Mouse (Mus musculus): ENCODE results near the gene Tmem256. TPM values are rescaled to one million over a fixed set of nuclear protein-coding genes. Genes with fewer than 3 reads are reported as not detected.
A peak's percentile ranks its signal among the peaks of the same experiment; 100 is the strongest.

Tmem256 gene
- polyA plus RNA-seq, 1 experiment = 97.1 TPM

DNA sequence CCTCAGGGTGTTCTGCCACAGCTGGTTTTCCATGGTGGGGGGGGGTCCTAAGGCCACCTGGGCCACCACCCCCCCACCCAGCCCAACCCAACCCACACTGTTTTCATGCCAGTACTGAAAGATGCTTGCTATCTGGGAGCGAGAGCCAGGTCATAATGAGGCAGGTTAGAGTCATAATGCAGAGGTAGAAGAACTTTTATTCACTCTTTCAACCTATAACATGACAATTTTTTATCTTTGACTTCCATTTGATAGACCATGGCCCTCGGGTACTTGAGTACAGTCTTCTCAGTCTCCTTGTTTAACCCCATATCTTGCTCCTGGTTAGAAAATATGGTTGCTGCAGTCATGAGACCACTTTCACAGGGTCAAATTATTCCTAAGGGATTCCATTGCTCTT is 19.9 kb upstream of the Tmem256 start, which contains the start of gene Spem2:
Spem2 (minus strand) TSS at position 101 of the 400 bp plus-strand sequence.
- Histone ChIP-seq H3K4me3 (ENCODE audit: low read depth, low read length) (no peak within 1 kb of the TSS), H3K9me3 (replicated peaks; ENCODE audit: control insufficient read depth, insufficient read depth, low read length, poor library complexity, severe bottlenecking) (no peaks in the 10 kb centered on the region), H3K9ac (ENCODE audit: low read depth, poor library complexity, severe bottlenecking) (no peak within 1 kb of the TSS), H3K4me1 (ENCODE audit: control insufficient read depth, insufficient read depth, low read length) (no peaks in the 10 kb centered on the region), H3K27me3 (ENCODE audit: control insufficient read depth, insufficient read depth, low read length, poor library complexity, severe bottlenecking) (no peaks in the 10 kb centered on the region), H3K36me3 (ENCODE audit: control insufficient read depth, insufficient read depth, low read length, poor library complexity, severe bottlenecking) (no peaks in the 10 kb centered on the region), H3K27ac (ENCODE audit: insufficient read depth, low read length) (no peak within 1 kb of the TSS)
- TF ChIP-seq POLR2A (IDR thresholded peaks at IDR 0.05; ENCODE audit: insufficient read depth, low read length) (no peak), EP300 (IDR thresholded peaks at IDR 0.05; ENCODE audit: insufficient read depth, low read depth, low read length) (no peak), CTCF (IDR thresholded peaks at IDR 0.05; ENCODE audit: low read depth, low read length) (no peak)

DNA sequence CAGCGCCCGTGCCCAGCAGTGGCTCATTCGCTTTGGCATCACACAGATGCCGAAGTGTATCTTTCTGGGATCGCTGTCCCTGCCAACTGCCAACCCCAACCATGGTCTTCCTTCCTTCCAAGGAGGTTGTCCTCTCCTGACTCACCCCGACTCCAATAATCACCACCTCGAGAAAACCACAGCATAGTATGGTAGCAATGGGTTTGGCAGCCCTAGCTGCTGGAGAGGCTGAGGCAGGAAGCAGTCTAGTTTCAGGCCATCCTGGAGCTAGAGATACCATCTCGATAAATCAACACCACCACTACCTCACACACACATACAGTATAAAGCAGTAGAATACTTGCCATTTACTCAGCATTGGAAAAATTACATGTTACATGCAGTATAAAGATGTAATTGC is 19.4 kb upstream of the Tmem256 start:
- TF ChIP-seq POLR2A (IDR thresholded peaks at IDR 0.05; ENCODE audit: insufficient read depth, low read length) (no peak), EP300 (IDR thresholded peaks at IDR 0.05; ENCODE audit: insufficient read depth, low read depth, low read length) (no peak), CTCF (IDR thresholded peaks at IDR 0.05; ENCODE audit: low read depth, low read length) (no peak)
- no peak overlapping the region for H3K27ac ChIP-seq (ENCODE audit: insufficient read depth, low read length)
- H3K27me3 ChIP-seq (ENCODE audit: control insufficient read depth, insufficient read depth, low read length, poor library complexity, severe bottlenecking) = no peaks in the 10 kb centered on the region
- H3K9me3 ChIP-seq (replicated peaks; ENCODE audit: control insufficient read depth, insufficient read depth, low read length, poor library complexity, severe bottlenecking) = no peaks in the 10 kb centered on the region
- H3K36me3 ChIP-seq (ENCODE audit: control insufficient read depth, insufficient read depth, low read length, poor library complexity, severe bottlenecking) = no peaks in the 10 kb centered on the region
- no peaks in the 10 kb centered on the region for H3K4me1 ChIP-seq (ENCODE audit: control insufficient read depth, insufficient read depth, low read length)
- no peak overlapping the region for H3K4me3 ChIP-seq (ENCODE audit: low read depth, low read length)
- H3K9ac ChIP-seq (ENCODE audit: low read depth, poor library complexity, severe bottlenecking) = no peak overlapping the region

DNA sequence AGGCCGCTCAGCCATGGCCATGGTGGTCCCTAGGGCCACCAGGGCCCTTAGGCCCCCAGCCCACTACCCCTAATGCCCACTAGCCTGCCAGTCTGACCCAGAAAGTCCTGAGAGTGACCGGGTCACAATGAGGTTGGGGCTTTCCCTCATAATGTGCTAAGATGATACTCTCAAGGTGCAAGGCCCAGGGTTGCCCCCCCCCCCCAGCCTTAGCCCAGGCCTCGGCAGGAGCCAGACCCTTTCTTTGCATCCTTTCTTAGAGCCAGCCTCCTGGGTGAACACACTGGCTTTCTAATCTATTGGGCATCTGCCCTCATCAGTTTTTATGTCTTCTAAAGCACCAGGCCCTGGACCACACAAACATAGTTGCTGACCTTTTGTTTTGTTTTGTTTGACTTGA is 16.2 kb upstream of the Tmem256 start, which contains the start of gene Spem1:
Spem1 (minus strand) TSS at position 101 of the 400 bp plus-strand sequence.
- TF ChIP-seq POLR2A (IDR thresholded peaks at IDR 0.05; ENCODE audit: insufficient read depth, low read length) (no peak), EP300 (IDR thresholded peaks at IDR 0.05; ENCODE audit: insufficient read depth, low read depth, low read length) (no peak), CTCF (IDR thresholded peaks at IDR 0.05; ENCODE audit: low read depth, low read length) (no peak)
- H3K4me1 ChIP-seq (ENCODE audit: control insufficient read depth, insufficient read depth, low read length) = no peaks in the 10 kb centered on the region
- H3K27ac ChIP-seq (ENCODE audit: insufficient read depth, low read length) = no peak within 1 kb of the TSS

DNA sequence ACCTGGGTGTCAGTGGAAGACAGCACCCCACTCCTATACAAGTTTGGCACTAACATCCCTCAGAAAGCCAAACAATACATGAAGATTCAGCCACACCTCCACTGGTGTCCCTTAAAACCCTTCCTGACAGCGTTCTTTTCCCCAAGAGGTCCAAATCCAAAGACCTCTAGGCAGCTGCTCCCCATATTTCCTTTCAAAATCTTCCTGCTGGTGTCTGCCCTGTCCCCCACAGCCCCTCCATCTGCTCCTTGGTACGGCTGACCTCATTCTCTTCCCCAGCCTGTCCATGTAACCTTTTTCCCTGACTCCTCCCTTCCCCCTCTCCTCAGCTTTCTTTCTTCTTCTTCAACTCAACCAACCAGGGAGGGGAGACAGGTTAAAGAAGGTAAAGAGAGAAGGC is 14.9 kb upstream of the Tmem256 start:
- TF ChIP-seq CTCF (IDR thresholded peaks at IDR 0.05; ENCODE audit: low read depth, low read length) (no peak), POLR2A (IDR thresholded peaks at IDR 0.05; ENCODE audit: insufficient read depth, low read length) (no peak), EP300 (IDR thresholded peaks at IDR 0.05; ENCODE audit: insufficient read depth, low read depth, low read length) (no peak)
- Histone ChIP-seq H3K36me3 (ENCODE audit: control insufficient read depth, insufficient read depth, low read length, poor library complexity, severe bottlenecking) (no peaks in the 10 kb centered on the region), H3K9me3 (replicated peaks; ENCODE audit: control insufficient read depth, insufficient read depth, low read length, poor library complexity, severe bottlenecking) (no peaks in the 10 kb centered on the region), H3K27ac (ENCODE audit: insufficient read depth, low read length) (no peak overlapping the region), H3K27me3 (ENCODE audit: control insufficient read depth, insufficient read depth, low read length, poor library complexity, severe bottlenecking) (no peaks in the 10 kb centered on the region), H3K4me1 (ENCODE audit: control insufficient read depth, insufficient read depth, low read length) (no peaks in the 10 kb centered on the region), H3K9ac (ENCODE audit: low read depth, poor library complexity, severe bottlenecking) (no peak overlapping the region), H3K4me3 (ENCODE audit: low read depth, low read length) (no peak overlapping the region)

More for the DNA sequence above, 16.2 kb upstream of the Tmem256 start, which contains the start of gene Spem1:
- Histone ChIP-seq H3K9me3 (replicated peaks; ENCODE audit: control insufficient read depth, insufficient read depth, low read length, poor library complexity, severe bottlenecking) (no peaks in the 10 kb centered on the region), H3K27me3 (ENCODE audit: control insufficient read depth, insufficient read depth, low read length, poor library complexity, severe bottlenecking) (no peaks in the 10 kb centered on the region), H3K36me3 (ENCODE audit: control insufficient read depth, insufficient read depth, low read length, poor library complexity, severe bottlenecking) (no peaks in the 10 kb centered on the region), H3K9ac (ENCODE audit: low read depth, poor library complexity, severe bottlenecking) (no peak within 1 kb of the TSS), H3K4me3 (ENCODE audit: low read depth, low read length) (no peak within 1 kb of the TSS)

DNA sequence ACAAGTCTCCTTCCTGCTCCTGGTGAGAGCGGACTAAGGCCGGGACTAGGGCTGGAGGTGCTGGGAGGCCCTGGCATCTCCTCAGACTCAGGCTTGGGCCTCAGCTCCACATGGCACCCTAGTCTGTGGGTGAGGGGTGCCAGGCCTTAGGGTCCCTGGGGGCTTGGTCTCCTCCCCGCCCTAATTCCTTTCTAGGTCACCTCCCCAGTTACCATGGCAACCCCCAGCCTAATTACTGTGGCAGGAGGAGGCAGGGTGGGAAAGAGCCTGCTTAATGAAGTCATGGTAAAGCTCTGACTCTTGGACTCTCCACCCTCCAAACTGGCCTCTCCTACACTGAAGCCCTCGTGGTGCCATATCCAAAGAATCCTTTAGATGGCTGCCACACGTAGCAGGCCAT is 9.5 kb upstream of the Tmem256 start:
- no peak overlapping the region for H3K27ac ChIP-seq (ENCODE audit: insufficient read depth, low read length)
- H3K9me3 ChIP-seq (replicated peaks; ENCODE audit: control insufficient read depth, insufficient read depth, low read length, poor library complexity, severe bottlenecking) = no peaks in the 10 kb centered on the region
- TF ChIP-seq CTCF (IDR thresholded peaks at IDR 0.05; ENCODE audit: low read depth, low read length) (no peak), EP300 (IDR thresholded peaks at IDR 0.05; ENCODE audit: insufficient read depth, low read depth, low read length) (no peak), POLR2A (IDR thresholded peaks at IDR 0.05; ENCODE audit: insufficient read depth, low read length) (no peak)
- H3K4me1 ChIP-seq (ENCODE audit: control insufficient read depth, insufficient read depth, low read length) = peaks cover 3% of the 10 kb centered on the region
- no peak overlapping the region for H3K4me3 ChIP-seq (ENCODE audit: low read depth, low read length)
- no peak overlapping the region for H3K9ac ChIP-seq (ENCODE audit: low read depth, poor library complexity, severe bottlenecking)
- no peaks in the 10 kb centered on the region for H3K27me3 ChIP-seq (ENCODE audit: control insufficient read depth, insufficient read depth, low read length, poor library complexity, severe bottlenecking)
- H3K36me3 ChIP-seq (ENCODE audit: control insufficient read depth, insufficient read depth, low read length, poor library complexity, severe bottlenecking) = no peaks in the 10 kb centered on the region

DNA sequence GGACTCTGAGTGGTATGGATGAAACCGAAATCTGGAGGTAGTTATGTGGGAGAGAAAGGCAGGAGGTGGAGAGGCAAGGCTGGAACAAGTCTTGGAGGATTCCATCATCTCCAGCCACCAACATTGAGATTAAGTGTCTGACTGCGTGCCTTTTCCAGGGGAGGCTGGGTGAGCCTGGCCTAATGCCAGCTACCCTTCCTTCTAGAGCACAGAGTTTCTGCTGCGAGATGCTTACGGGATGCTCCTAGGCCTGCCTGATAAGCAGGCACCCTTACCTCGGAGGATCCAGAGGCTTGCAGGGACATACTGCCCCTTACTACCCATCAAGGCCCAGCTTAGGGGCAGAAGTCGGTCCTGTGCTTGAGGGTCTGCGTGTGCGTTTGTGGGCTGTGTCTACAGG is 4.8 kb upstream of the Tmem256 start:
- Histone ChIP-seq H3K27ac (ENCODE audit: insufficient read depth, low read length) (no peak overlapping the region), H3K9ac (ENCODE audit: low read depth, poor library complexity, severe bottlenecking) (peak overlapping the region; percentile 19), H3K27me3 (ENCODE audit: control insufficient read depth, insufficient read depth, low read length, poor library complexity, severe bottlenecking) (no peaks in the 10 kb centered on the region), H3K36me3 (ENCODE audit: control insufficient read depth, insufficient read depth, low read length, poor library complexity, severe bottlenecking) (no peaks in the 10 kb centered on the region), H3K9me3 (replicated peaks; ENCODE audit: control insufficient read depth, insufficient read depth, low read length, poor library complexity, severe bottlenecking) (no peaks in the 10 kb centered on the region), H3K4me3 (ENCODE audit: low read depth, low read length) (peak overlapping the region; percentile 54), H3K4me1 (ENCODE audit: control insufficient read depth, insufficient read depth, low read length) (peaks cover 3% of the 10 kb centered on the region)
- TF ChIP-seq CTCF (IDR thresholded peaks at IDR 0.05; ENCODE audit: low read depth, low read length) = no peak
- TF ChIP-seq POLR2A (IDR thresholded peaks at IDR 0.05; ENCODE audit: insufficient read depth, low read length) = no peak
- no peak for TF ChIP-seq EP300 (IDR thresholded peaks at IDR 0.05; ENCODE audit: insufficient read depth, low read depth, low read length)
